Mouse (Mus musculus) thymus, postnatal 14 days (tissue): ENCODE measurements around the gene Rnf145.

Source experiments
- DNase-seq: peaks from one replicate; pipeline ENCODE4 v3.0.0; 2021

Rnf145 gene

DNA sequence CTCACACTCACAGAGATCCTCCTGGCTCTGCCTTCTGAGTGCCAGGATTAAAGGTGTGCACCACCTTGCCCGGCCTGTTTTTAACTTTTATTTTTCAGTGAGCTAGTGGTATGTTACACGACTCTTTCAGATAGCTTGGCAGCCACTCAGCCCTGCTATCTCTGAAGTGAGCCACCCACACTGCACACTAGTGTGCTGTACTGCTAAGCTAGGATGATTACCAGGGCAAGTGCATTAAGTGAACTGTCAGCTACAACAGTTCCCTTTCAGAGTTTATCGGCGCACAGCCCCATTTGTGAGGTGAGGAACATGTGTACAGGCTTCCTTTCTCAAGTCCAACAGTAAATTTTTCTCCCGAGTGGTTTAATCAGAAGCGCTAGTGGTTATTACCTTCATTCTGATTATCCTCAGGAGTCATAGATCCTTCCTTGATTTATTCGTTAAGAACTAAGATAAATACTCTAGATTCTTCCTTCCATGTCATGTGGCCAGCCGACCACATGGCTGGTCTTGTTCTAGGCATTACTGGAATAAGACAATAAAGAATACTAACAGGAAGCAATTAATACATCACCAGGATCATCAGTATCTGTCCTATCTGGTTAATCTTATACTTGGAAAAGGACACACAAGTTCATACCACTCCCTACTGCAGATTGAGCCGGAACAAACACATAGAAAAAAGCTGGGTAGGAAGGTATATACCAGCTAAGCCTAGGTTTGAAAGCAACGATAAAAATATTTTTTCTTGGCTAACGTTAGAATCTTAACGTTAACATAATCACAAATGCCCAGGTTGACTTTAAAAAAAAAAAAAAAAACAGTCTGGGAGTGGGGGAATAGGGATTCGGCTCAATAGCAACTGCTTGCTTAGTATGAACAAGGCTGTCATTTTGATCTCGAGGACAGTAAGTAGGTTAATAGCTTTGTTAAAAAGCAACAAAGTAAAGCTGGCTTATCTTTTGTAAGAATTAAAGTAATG lies 6.4 kb upstream of the Rnf145 start:
- no peak for DNase-seq

DNA sequence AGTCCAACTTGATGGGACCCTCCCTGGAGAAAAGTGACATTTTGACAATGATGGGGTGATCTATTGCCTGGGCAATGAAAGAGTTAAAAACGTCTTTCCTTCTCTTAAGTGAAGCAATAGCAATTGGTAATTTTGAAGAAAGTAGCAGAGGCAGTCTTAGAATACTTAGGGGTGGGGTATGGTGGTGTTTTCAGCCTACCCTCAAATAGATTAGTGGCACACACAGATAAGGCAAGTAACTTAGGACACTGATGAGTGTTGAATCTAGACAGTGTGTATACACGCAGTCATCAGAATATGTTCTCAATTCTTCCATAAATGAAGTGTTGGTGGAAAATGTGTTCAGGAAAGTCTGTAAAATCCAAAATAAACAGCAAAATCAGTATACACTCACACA lies 5.7 kb upstream of the Rnf145 start:
- no peak for DNase-seq

- DNase-seq, result no peak
Observed at GRCm38 (mm10) chr11:44514666-44515065, 4.1 kb upstream of the Rnf145 start.

GRCm38 (mm10) chr11:44516362-44516761 lies 2.4 kb upstream of the Rnf145 start:
- DNase-seq, result no peak

GRCm38 (mm10) chr11:44517561-44518280 lies 1.0 kb upstream of the Rnf145 start:
- no peak for DNase-seq

GRCm38 (mm10) chr11:44519096-44519949 lies 559 bp downstream of the Rnf145 start:
- DNase-seq, result peak; percentile 68

DNA sequence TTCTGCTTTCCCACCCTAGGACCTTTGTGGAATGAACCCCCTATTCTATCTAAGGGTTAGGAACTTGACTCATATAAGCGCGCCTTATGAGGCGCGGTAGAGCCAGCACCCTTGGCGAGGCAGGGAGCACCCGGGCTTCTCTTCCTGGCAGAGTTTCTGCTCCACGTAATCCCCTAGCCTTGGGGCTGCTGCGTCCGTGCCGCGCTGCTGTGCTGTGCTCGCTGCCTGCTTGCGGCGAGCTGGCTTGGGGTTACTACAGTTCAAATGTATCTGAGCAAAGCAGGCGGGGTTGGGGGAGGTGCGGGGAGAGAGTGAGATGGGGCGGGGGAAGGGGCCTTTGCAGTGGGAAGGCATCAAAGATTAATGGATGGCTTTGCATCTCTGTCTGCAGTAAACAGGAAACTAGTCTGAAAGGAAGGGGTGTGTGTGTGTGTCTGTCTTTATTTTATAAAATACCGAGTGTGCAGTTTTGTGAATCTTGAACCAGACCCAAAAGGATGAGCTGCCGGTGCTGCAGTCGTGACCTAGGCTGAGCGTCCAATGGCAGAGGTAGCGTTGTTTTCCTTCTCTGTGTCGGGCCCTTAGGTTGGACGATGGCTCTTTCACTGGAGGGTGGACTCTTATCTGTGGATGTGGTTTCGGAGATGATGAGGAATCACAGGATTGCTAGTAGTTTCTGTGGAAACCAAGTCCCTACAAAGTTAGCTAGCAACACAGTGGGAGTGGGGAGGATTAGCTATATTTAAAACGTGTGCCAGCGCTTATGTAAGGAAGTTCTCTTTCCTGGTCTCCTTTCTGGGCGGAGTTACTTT lies 1.4 kb downstream of the Rnf145 start:
- DNase-seq, result peak; percentile 94

DNA sequence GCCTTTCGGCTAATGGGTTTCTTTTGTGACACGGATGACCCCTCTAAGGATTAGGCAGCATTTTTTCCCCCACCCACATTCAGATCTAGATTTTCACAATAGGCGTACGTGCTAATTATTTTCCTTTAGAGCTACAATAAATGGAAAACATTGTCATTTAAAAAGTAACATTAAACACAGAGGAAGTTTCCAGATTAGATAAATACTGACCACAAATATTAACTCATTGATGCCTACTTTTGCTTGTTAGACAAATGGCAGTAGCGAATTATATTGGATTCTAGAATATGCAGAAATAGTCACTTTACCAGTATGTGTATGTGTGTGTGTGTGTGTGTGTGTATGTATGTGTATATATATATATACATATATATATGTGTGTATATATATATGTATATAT lies 3.8 kb downstream of the Rnf145 start:
- DNase-seq, result no peak

DNA sequence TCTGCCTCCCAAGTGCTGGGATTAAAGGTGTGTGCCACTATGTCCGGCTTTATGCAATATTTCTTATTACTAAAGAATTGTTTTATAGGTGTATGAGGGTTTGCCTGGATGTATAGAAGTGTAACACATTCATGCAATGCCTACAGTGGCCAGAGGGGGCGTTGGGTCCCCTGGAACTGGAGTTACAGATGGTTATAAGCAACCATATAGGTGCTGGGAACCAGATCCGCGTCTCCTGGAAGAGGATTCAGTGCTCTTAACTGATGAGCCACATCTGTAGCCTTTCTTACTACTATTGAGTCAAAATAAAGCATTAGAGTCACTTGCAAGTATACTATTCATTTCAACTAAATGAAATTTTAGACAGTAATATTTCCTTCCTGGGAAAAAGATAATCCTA lies 7.0 kb downstream of the Rnf145 start:
- peak; percentile 34 for DNase-seq

DNA sequence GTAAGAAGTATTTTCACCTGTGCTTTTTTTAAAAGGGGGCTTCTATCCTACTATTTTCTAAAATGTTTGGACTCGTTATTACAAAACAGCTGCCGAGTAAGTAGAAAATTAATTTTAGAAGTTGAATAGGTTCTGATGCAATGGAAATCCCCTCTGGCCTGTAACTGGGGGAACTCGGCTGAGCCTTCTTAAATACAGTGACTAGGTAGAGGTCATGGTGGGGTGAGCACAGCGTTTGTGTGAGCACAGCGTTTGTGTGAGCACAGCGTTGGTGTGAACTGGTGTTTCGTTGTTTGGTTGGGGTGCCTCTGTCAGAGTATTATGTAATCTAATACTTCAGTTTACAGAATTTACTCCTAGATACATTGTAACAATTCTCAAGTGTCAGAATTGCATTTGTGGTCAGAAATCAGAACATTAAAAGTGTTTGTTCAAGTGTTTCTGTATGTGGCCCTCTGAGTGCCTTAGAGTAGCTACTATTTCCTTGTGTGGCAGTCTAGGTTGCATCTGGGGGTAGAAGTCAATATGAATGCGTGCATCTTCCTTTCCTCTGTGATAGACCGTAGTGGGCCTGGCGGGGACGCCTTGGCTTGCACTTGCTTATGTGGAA lies 8.0 kb downstream of the Rnf145 start:
- no peak for DNase-seq

DNA sequence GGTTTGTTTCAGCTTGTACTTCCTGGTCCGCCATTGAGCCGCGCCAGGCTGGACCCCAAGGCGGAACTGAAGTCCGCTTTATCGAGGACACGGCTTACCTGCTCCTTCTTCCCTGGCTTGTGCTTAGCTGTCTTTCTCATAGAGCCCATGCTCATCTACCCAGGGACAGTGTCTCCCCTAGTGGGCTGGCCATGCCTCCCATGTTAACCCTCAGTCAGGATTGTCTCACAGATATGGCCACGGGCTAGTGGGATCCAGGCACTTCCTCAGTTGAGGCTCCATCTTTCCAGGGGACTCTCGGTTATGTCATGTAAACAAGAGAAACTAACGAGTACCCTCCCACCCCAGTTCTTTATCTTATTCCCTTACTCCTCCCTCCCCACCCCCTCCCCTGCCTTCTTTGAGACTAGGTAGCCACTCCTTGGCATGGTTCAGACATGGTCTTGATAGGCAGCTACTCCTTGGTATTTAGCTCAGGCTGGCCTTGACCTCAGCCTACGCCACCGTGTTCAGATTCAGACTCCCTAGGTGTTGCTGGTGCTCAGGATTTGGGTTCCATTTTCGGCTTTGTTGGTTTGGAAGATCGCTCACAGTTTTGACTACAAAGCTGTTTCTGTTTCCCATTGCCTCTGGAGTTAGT lies 9.9 kb downstream of the Rnf145 start:
- no peak for DNase-seq

- peak; percentile 63 for DNase-seq
Observed at GRCm38 (mm10) chr11:44529200-44529599, 10.4 kb downstream of the Rnf145 start.

DNA sequence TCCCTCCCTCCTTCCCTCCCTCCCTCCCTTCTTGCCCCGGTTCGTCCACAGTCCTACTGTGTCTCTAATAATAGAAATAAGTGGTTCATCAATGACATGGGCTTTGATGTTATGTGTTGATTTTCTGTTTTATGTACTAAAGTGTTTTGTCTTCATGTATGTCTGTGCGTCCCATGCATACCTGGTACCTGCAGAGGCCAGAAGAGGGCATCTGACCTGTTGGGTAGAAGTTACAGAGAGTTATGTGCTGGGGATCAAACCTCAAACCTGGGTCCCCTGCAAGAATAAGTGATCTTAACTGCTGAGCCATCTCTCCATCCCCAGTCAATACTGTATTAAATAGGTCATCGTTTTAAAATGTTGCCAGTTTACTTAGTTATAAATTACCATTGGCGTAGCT lies 11.0 kb downstream of the Rnf145 start:
- DNase-seq, result no peak

DNA sequence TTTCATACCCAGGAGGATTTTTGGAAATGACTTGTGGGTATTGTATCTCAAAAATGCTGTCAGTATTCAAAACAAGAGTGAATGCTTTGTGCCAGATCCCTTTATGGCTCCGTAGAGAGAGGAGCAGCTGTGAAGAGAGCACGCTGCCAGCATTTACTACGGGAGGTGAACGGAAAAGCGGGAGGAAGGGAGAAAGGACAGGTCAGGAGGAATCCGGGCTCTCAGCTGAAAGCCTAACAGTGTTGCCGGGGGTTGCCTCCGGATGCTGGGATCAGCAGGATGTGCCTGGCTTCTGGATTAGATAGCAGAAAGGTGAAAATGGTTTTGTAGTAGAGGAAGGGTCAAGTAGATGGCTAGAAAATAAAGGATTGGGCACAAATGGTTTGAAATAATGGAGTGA lies 11.6 kb downstream of the Rnf145 start:
- DNase-seq, result no peak

DNA sequence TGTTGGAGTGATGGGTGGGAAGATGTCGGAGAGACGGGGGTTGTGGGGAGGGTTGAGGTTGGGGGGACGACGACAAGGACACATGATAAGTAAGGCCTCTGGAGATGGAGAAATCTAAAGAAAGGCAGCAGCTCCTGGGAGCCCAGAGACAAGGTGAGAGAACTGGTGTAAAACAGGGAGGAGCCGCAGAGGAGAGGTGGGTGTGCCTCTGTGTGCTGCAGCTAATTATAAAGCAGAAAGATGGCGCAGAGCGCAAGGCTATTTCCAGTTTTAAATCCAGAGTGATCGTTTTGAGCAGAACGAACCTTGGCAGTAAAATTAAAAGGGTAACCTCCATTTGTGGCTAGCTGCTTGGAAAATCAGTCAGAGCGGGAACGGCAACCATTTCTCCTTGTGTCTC lies 12.1 kb downstream of the Rnf145 start:
- no peak for DNase-seq

DNA sequence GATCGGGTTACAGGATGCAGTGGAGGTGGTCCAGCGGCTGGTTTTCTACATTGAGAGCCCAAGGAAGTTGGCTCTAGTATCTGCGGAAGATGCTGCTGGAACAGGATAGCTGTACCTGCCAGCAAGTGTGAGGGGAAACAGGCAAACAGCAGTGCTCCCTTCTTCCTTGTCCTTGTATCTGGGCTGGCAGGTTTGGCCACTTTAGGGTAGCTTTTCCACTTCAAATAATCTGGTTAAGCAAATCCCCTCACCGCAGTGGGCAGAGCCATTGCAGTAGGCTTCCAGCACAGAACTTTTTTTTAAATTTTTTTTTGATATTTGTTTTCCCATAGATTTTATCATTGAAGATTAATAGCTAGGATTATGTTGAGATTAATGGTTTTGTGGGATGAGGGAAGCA lies 12.9 kb downstream of the Rnf145 start:
- no peak for DNase-seq

GRCm38 (mm10) chr11:44532846-44533781 lies 14.3 kb downstream of the Rnf145 start:
- DNase-seq, result no peak

- DNase-seq, result no peak
Observed at GRCm38 (mm10) chr11:44534999-44535750, 16.4 kb downstream of the Rnf145 start.

DNA sequence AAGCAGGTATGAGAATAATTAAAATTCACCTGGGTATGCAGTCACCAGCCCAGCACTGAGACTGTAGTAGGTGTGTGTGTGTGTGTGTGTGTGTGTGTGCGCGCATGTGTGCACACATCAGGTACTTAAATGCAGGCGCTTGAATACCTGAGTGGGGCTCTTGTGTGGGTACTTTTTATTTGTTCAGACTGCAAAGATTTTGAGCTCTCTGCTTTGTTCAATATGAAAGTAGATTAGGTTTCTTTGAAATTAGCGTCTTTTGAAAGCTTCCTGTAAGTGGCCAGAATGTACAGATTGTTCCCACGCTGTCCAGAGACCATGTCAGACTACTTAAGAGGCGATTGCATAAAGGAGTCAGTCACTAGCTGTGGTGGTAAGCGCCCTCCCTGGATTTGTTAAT lies 18.6 kb downstream of the Rnf145 start:
- DNase-seq, result no peak
